Mouse (Mus musculus) midbrain, embryonic 14.5 days (tissue): Measurements from ENCODE around the gene Ldlrad1. TPM values are rescaled to one million over a fixed set of nuclear protein-coding genes. Genes with fewer than 3 reads are reported as not detected.

Experiments used
- ATAC-seq: fragments of 200-750 bp; cut with Nextera tagmentation; 2 replicates; pipeline ENCODE4 v1.8.0; 2017; ENCODE audit warnings: moderate number of reproducible peaks, moderate library complexity; ENCODE audit not compliant: low FRiP score, low TSS enrichment
- DNase-seq: peaks from one replicate; pipeline ENCODE4 v3.0.0-alpha.2; 2015
- H3K27ac ChIP-seq: fragments of 300-500 bp; sonication (generic); replicated peaks from 2 replicates; pipeline ENCODE4 v1.5.1; 2014; ENCODE audit warnings: mild to moderate bottlenecking, low read depth, low read length, moderate library complexity
- H3K27me3 ChIP-seq: fragments of 300-500 bp; sonication (generic); 2 replicates; pipeline ENCODE4 v1.6.1; 2014; ENCODE audit warnings: low read length, control low read depth, mixed read lengths; ENCODE audit not compliant: control insufficient read depth, insufficient read depth
- H3K36me3 ChIP-seq: fragments of 300-500 bp; sonication (generic); 2 replicates; pipeline ENCODE4 v1.6.1; 2014; ENCODE audit warnings: low read length, control low read depth; ENCODE audit not compliant: control insufficient read depth, insufficient read depth
- H3K4me1 ChIP-seq: fragments of 300-500 bp; sonication (generic); 2 replicates; pipeline ENCODE4 v1.6.1; 2014; ENCODE audit warnings: mild to moderate bottlenecking, antibody characterized with exemption, low read length, control low read depth; ENCODE audit not compliant: control insufficient read depth, insufficient read depth
- H3K4me2 ChIP-seq: fragments of 300-500 bp; sonication (generic); 2 replicates; pipeline ENCODE4 v1.6.1; 2014; ENCODE audit warnings: mild to moderate bottlenecking, low read length, moderate library complexity
- H3K4me3 ChIP-seq: fragments of 300-500 bp; sonication (generic); replicated peaks from 2 replicates; pipeline ENCODE4 v1.5.1; 2014; ENCODE audit warnings: low read depth, low read length
- H3K9ac ChIP-seq: fragments of 300-500 bp; sonication (generic); replicated peaks from 2 replicates; pipeline ENCODE4 v1.6.1; 2014; ENCODE audit warnings: mild to moderate bottlenecking, low read length, moderate library complexity
- H3K9me3 ChIP-seq: fragments of 300-500 bp; sonication (generic); 2 replicates; pipeline ENCODE4 v1.6.1; 2016; ENCODE audit warnings: low read length, control low read depth, mixed read lengths; ENCODE audit not compliant: control insufficient read depth
- WGBS: fragments of 180-500 bp; shearing (Covaris S2); extraction: QIAGEN DNeasy Blood & Tissue Kit; methylation state at CpG from one replicate; pipeline ENCODE4 v1.1.7; 2014; 5-methylcytosine and 5-hydroxymethylcytosine counted together
- polyA plus RNA-seq: library from polyadenylated mRNA; unstranded; fragments of >200 nt; fragmentation: Nextera tagmentation; extraction: Ambion mirVana; gene quantifications from 2 replicates; pipeline ENCODE4 v1.2.1, GENCODE M21; 2014

Ldlrad1 gene
- not detected in 2 replicates for polyA plus RNA-seq

DNA sequence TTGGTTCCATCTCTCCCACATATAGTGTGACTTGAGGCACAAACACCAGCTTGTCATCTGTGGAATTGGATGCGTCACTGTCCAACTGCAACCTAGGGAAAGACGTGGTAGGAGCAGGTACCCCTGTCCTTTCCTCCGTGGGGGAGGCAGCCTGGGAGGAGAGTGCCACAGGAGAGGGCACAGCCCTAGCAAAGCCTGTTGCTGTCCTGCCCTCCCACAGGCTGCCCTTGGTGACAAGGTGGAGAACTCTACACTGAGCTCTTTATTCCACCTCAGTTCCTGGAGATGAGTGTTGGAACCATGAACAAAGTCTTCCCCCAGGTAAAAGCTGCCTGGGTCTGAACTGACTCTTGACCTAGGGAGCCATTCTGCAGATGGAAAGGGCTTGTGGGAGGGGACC lies at the start of gene Ldlrad1:
TSS of gene Ldlrad1 (plus strand) at position 301 of the 400 bp plus-strand sequence.
- Histone ChIP-seq H3K27ac (no peak within 1 kb of the TSS), H3K4me1 (no peaks in the 10 kb centered on the region), H3K4me3 (no peak within 1 kb of the TSS), H3K9ac (no peak within 1 kb of the TSS), H3K9me3 (no peaks in the 10 kb centered on the region), H3K4me2 (no peak within 1 kb of the TSS), H3K36me3 (peaks cover 41% of the 10 kb centered on the region), H3K27me3 (no peaks in the 10 kb centered on the region)
- no peak for DNase-seq
- ATAC-seq: no peak
- 93% methylated on average over 3 of the region's 3 CpGs for WGBS

DNA sequence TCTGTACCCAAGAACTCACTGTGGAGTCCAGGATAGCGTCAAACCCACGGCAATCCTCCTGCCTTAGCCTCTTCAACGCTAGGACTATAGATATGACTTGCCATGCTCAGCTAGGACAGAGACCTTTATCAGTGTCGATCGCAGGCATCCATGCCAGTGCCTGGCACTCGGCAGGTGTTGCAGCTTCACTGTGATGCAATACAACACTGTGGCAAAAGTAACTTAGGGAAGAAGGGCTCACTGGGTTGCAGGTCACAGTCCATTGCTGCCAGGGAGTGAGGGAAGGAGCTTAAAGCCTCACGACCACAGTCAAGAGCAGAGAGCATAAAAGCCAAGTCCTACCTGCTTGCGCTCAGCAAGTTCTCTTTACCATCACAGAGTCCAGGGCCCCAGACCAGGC lies 48.8 kb upstream of the Ldlrad1 start:
- Histone ChIP-seq H3K4me1 (no peaks in the 10 kb centered on the region), H3K27ac (no peak overlapping the region), H3K9me3 (no peaks in the 10 kb centered on the region), H3K4me3 (no peak overlapping the region), H3K27me3 (no peaks in the 10 kb centered on the region), H3K4me2 (no peak overlapping the region), H3K36me3 (peaks cover 22% of the 10 kb centered on the region; the same call in 1 of the 2 replicates), H3K9ac (no peak overlapping the region)
- WGBS: 89% methylated on average over 8 of the region's 8 CpGs
- no peak for DNase-seq
- no peak for ATAC-seq

DNA sequence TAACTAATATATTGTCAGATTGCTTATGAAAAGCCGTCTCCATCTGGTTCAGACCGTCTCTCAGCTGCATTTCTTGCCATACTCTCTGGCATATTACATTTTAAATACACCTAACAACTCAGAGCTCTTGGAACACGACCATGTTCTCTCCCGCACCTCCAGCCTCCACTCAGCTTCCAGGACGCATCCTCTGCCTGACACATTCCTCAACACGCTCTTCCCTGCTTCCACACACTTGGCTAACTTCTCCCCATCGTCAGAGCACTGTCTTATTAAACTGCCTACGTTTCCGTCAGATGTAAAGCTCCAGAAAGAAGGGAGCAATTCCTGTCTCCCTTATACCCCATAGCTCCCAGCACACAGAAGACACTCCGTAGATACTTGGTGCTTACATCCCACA lies 45.6 kb upstream of the Ldlrad1 start:
- Histone ChIP-seq H3K36me3 (peaks cover 12% of the 10 kb centered on the region), H3K4me3 (no peak overlapping the region), H3K27me3 (no peaks in the 10 kb centered on the region), H3K4me1 (no peaks in the 10 kb centered on the region), H3K27ac (no peak overlapping the region), H3K9ac (no peak overlapping the region), H3K9me3 (no peaks in the 10 kb centered on the region), H3K4me2 (no peak overlapping the region)
- WGBS: 90% methylated on average over 10 of the region's 10 CpGs
- ATAC-seq (no peak), DNase-seq (no peak)

GRCm38 (mm10) chr4:107163756-107164587 lies 45.0 kb upstream of the Ldlrad1 start:
- no peaks in the 10 kb centered on the region for H3K4me1 ChIP-seq
- peaks cover 7% of the 10 kb centered on the region for H3K36me3 ChIP-seq
- no peaks in the 10 kb centered on the region for H3K27me3 ChIP-seq
- no peak overlapping the region for H3K4me2 ChIP-seq
- DNase-seq (peak; percentile 93), ATAC-seq (peak; percentile 68)
- H3K9me3 ChIP-seq: no peaks in the 10 kb centered on the region
- H3K27ac ChIP-seq: 0 out of 2 replicates have a peak overlapping the region, but pooled peaks have one; percentile 22
- H3K4me3 ChIP-seq: no peak overlapping the region
- H3K9ac ChIP-seq: no peak overlapping the region
- WGBS: 32% methylated on average over 9 of the region's 9 CpGs

GRCm38 (mm10) chr4:107166700-107167099 lies 42.3 kb upstream of the Ldlrad1 start:
- Histone ChIP-seq H3K4me1 (no peaks in the 10 kb centered on the region), H3K9me3 (no peaks in the 10 kb centered on the region), H3K4me3 (no peak overlapping the region), H3K36me3 (peaks cover 11% of the 10 kb centered on the region), H3K27me3 (no peaks in the 10 kb centered on the region), H3K9ac (no peak overlapping the region), H3K27ac (no peak overlapping the region), H3K4me2 (no peak overlapping the region)
- 84% methylated on average over 5 of the region's 5 CpGs for WGBS
- DNase-seq: no peak
- no peak for ATAC-seq

- no peak for ATAC-seq
- H3K36me3 ChIP-seq: peaks cover 16% of the 10 kb centered on the region
- WGBS: 94% methylated on average over 5 of the region's 5 CpGs
These were observed 41.2 kb upstream of the Ldlrad1 start for GRCm38 (mm10) chr4:107167798-107168197.

DNA sequence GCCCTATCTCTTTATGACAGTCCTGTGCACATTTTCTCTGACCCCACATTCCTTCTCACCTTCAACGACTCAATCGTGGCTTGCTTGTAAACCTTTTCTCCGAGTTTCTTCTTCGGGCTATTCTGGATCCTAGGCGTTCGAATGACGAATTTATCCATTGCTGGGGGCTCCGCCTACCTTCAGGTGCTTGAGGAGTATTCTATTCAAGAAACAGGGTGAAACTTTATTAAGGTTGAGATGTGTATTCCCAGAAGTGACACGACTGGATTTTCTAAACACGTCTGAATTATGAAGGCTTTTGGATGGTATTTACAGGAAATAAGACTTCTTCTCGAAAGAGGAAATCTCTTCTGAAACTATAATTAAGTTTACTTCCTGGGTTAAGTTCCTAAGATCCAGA lies 31.5 kb upstream of the Ldlrad1 start:
- Histone ChIP-seq H3K9me3 (no peaks in the 10 kb centered on the region), H3K36me3 (peaks cover 15% of the 10 kb centered on the region), H3K4me1 (peaks cover 17% of the 10 kb centered on the region), H3K4me3 (peak overlapping the region; percentile 98), H3K27me3 (no peaks in the 10 kb centered on the region), H3K4me2 (peak overlapping the region; percentile 83), H3K9ac (peak overlapping the region; percentile 91), H3K27ac (peak overlapping the region; percentile 96)
- DNase-seq (no peak), ATAC-seq (no peak)
- 55% methylated on average over 11 of the region's 11 CpGs for WGBS

More at GRCm38 (mm10) chr4:107167798-107168197, 41.2 kb upstream of the Ldlrad1 start:
- Histone ChIP-seq H3K27me3 (no peaks in the 10 kb centered on the region), H3K4me2 (no peak overlapping the region), H3K9ac (no peak overlapping the region), H3K4me3 (no peak overlapping the region), H3K4me1 (no peaks in the 10 kb centered on the region), H3K9me3 (no peaks in the 10 kb centered on the region), H3K27ac (no peak overlapping the region)
- no peak for DNase-seq

DNA sequence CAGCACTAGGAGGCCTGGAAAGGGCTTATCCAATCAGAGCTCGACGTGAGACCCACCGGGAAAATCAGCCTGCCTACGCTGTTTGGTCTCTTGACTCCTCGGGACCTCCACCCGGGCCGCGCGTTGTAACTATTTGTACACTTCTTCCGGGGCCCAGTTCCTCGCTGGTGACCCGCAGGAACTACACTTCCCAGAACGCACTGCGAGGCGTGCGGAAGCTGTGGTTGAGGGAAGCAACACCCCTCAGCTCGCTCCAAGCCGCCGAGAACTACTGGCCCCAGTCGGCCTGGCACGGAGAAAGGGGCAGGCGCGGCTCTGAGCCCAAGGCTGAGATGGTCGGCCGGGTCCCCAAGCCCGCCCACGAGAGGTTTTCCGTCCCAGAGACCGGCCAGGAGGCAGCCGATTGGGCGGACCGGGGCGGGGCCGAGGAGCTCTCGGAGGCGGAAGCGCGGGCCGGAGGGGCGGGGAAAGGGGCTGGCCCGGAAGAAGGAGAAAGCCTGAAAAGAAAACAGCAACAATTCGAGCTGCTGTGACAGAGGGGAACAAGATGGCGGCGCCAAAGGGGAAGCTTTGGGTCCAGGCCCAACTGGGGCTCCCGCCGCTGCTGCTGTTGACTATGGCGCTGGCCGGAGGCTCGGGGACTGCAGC lies 30.7 kb upstream of the Ldlrad1 start, which contains the start of gene Tmem59:
TSS of gene Tmem59 (plus strand) at position 218 of the 648 bp plus-strand sequence.
- peak; percentile 93 for ATAC-seq
- WGBS: under 1% methylated on average over 47 of the region's 49 CpGs

More for the DNA sequence above, 30.7 kb upstream of the Ldlrad1 start, which contains the start of gene Tmem59:
- Histone ChIP-seq H3K36me3 (peaks cover 14% of the 10 kb centered on the region), H3K27ac (peak within 1 kb of the TSS; percentile 96), H3K9ac (peak within 1 kb of the TSS; percentile 91), H3K4me2 (peak within 1 kb of the TSS; percentile 83), H3K4me3 (peak within 1 kb of the TSS; percentile 98), H3K4me1 (peaks cover 17% of the 10 kb centered on the region), H3K9me3 (no peaks in the 10 kb centered on the region), H3K27me3 (no peaks in the 10 kb centered on the region)
- peak; percentile 95 for DNase-seq
